Mouse (Mus musculus): Measurements from ENCODE around the gene Sptbn2. TPM values are rescaled to one million over a fixed set of nuclear protein-coding genes. Genes with fewer than 3 reads are reported as not detected.

Sptbn2 gene
- polyA plus RNA-seq, 1 experiment from 2014 or later = 1.3 TPM

DNA sequence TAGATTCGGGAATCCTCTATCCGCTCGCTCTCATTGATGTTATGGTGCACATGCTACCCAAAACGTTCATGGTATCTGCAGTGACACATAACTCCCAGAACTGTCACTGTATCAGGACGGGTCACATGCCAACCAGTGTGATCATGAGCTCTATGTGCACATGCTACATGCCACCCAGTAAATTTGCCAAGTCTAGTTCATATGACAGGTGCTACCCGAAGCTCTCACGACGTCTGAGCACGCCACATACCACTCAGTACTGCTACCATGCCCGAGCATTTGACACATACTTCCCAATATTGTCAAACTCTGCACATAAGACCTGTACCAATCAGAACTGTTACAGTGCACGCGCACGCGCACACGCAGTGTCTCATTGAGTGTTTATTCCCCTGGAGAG lies 9.1 kb downstream of the Sptbn2 start:
- ATAC-seq (ENCODE audit: insufficient read depth) (no peak), DNase-seq (no peak)
- Histone ChIP-seq H3K4me3 (ENCODE audit: low read depth, low read length) (no peak overlapping the region), H3K27ac (ENCODE audit: low read depth) (no peak overlapping the region), H3K9ac (no peak overlapping the region), H3K4me2 (peak overlapping the region; percentile 44), H3K36me3 (ENCODE audit: insufficient read depth) (no peaks in the 10 kb centered on the region), H3K4me1 (ENCODE audit: insufficient read depth) (no peaks in the 10 kb centered on the region; the same call in 1 of the 2 replicates), H3K9me3 (ENCODE audit: low read depth, low read length) (no peaks in the 10 kb centered on the region), H3K27me3 (ENCODE audit: insufficient read depth, low read length) (no peaks in the 10 kb centered on the region)
- 74% methylated on average over 15 of the region's 15 CpGs for WGBS
- TF ChIP-seq CTCF (IDR thresholded peaks at IDR 0.05; ENCODE audit: low read depth) = no peak

DNA sequence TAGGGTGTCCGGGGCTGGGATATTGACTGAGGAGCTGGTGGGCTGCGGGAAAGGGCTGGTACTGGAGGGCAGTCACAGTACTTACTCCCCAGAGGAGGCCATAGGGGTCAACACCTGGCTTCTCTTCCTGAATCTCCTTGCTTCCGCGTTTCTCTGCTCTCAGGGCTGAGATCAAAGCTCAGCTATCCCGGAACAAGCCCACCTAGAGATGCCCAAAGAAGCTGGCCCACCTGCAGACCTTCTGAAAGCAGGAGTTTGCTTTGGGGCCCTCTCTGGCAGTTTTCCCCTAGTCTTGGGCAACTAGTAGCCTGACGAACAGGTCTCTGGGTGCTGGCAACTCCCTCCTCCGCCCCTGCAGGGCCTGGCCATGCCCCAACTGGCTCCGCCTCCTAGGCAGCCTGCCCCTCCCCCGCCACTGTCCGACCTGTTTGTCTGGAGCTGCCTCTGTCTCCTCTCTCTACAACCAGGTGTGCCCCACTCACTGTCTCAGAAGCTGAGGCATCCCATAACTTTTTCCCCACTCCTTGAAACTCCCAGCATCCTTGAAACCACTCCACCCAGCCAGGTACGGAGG lies 9.8 kb downstream of the Sptbn2 start:
- no peaks in the 10 kb centered on the region for H3K27me3 ChIP-seq (ENCODE audit: insufficient read depth, low read length)
- TF ChIP-seq CTCF (IDR thresholded peaks at IDR 0.05; ENCODE audit: low read depth) = no peak
- DNase-seq (peak; percentile 37), ATAC-seq (ENCODE audit: insufficient read depth) (peak; percentile 45)
- peak overlapping the region; percentile 16 for H3K4me3 ChIP-seq (ENCODE audit: low read depth, low read length)
- H3K36me3 ChIP-seq (ENCODE audit: insufficient read depth) = no peaks in the 10 kb centered on the region
- no peaks in the 10 kb centered on the region for H3K9me3 ChIP-seq (ENCODE audit: low read depth, low read length)
- H3K4me1 ChIP-seq (ENCODE audit: insufficient read depth) = no peaks in the 10 kb centered on the region; the same call in 1 of the 2 replicates
- H3K9ac ChIP-seq = no peak overlapping the region
- 26% methylated on average over 11 of the region's 11 CpGs for WGBS
- H3K4me2 ChIP-seq = peak overlapping the region; percentile 44
- no peak overlapping the region for H3K27ac ChIP-seq (ENCODE audit: low read depth)

DNA sequence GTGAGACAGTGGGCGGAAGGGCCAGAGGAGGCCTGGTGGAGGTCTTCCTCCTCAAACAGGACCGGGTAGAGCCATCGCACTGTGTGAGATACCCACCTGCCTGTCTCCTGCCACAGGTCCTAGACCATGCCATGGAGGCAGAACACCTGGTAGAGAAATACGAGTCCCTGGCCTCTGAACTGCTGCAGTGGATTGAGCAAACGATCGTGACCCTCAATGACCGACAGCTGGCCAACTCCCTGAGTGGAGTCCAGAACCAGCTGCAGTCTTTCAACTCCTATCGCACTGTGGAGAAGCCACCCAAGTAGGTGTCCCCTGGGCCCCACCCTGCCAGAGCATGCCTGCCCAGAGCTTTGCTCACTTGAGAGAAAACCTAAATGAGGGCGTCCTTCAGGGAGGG lies 18.2 kb downstream of the Sptbn2 start:
- Histone ChIP-seq H3K9me3 (ENCODE audit: low read depth, low read length) (no peaks in the 10 kb centered on the region), H3K27ac (ENCODE audit: low read depth) (no peak overlapping the region), H3K4me3 (ENCODE audit: low read depth, low read length) (no peak overlapping the region), H3K4me2 (no peak overlapping the region), H3K36me3 (ENCODE audit: insufficient read depth) (no peaks in the 10 kb centered on the region), H3K9ac (no peak overlapping the region), H3K4me1 (ENCODE audit: insufficient read depth) (no peaks in the 10 kb centered on the region), H3K27me3 (ENCODE audit: insufficient read depth, low read length) (no peaks in the 10 kb centered on the region)
- 57% methylated on average over 9 of the region's 9 CpGs for WGBS
- no peak for TF ChIP-seq CTCF (IDR thresholded peaks at IDR 0.05; ENCODE audit: low read depth)
- DNase-seq (no peak), ATAC-seq (ENCODE audit: insufficient read depth) (no peak)

- H3K9me3 ChIP-seq (ENCODE audit: low read depth, low read length) = no peaks in the 10 kb centered on the region
- DNase-seq (no peak), ATAC-seq (ENCODE audit: insufficient read depth) (no peak)
- no peaks in the 10 kb centered on the region for H3K36me3 ChIP-seq (ENCODE audit: insufficient read depth)
- no peak overlapping the region for H3K9ac ChIP-seq
- no peaks in the 10 kb centered on the region for H3K27me3 ChIP-seq (ENCODE audit: insufficient read depth, low read length)
- H3K27ac ChIP-seq (ENCODE audit: low read depth) = no peak overlapping the region
- no peak overlapping the region for H3K4me3 ChIP-seq (ENCODE audit: low read depth, low read length)
- no peak overlapping the region for H3K4me2 ChIP-seq
- TF ChIP-seq CTCF (IDR thresholded peaks at IDR 0.05; ENCODE audit: low read depth) = no peak
- WGBS = 78% methylated on average over 3 of the region's 3 CpGs
- H3K4me1 ChIP-seq (ENCODE audit: insufficient read depth) = no peaks in the 10 kb centered on the region
Measured at GRCm38 (mm10) chr19:4733052-4733451, 22.1 kb downstream of the Sptbn2 start.

- no peak overlapping the region for H3K4me2 ChIP-seq
- no peak for TF ChIP-seq CTCF (IDR thresholded peaks at IDR 0.05; ENCODE audit: low read depth)
- no peaks in the 10 kb centered on the region for H3K36me3 ChIP-seq (ENCODE audit: insufficient read depth)
- H3K9me3 ChIP-seq (ENCODE audit: low read depth, low read length) = no peaks in the 10 kb centered on the region
- DNase-seq (no peak), ATAC-seq (ENCODE audit: insufficient read depth) (no peak)
- no peaks in the 10 kb centered on the region for H3K27me3 ChIP-seq (ENCODE audit: insufficient read depth, low read length)
- H3K9ac ChIP-seq = no peak overlapping the region
- no peak overlapping the region for H3K4me3 ChIP-seq (ENCODE audit: low read depth, low read length)
- H3K27ac ChIP-seq (ENCODE audit: low read depth) = no peak overlapping the region
- WGBS = 82% methylated on average over 13 of the region's 13 CpGs
- no peaks in the 10 kb centered on the region for H3K4me1 ChIP-seq (ENCODE audit: insufficient read depth)
Measured at GRCm38 (mm10) chr19:4737866-4738265, 26.9 kb downstream of the Sptbn2 start.

DNA sequence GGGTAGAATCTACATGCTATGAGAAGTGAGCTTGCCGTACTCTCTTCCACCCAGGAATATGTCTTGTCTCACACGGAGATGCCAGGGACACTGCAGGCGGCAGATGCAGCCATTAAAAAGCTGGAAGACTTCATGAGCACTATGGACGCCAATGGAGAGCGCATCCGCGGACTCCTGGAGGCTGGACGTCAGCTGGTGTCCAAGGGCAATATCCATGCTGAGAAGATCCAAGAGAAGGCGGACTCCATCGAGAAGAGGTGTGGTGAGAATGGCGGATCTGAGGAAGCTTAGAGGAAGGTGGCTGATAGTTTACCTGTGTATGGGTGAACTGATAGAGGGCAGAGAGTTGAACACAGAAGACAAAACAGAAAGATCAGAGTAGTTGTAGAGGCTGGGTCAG lies 28.1 kb downstream of the Sptbn2 start:
- Histone ChIP-seq H3K27ac (ENCODE audit: low read depth) (no peak overlapping the region), H3K9ac (no peak overlapping the region), H3K4me2 (no peak overlapping the region), H3K27me3 (ENCODE audit: insufficient read depth, low read length) (no peaks in the 10 kb centered on the region), H3K4me3 (ENCODE audit: low read depth, low read length) (no peak overlapping the region), H3K36me3 (ENCODE audit: insufficient read depth) (no peaks in the 10 kb centered on the region), H3K9me3 (ENCODE audit: low read depth, low read length) (no peaks in the 10 kb centered on the region), H3K4me1 (ENCODE audit: insufficient read depth) (no peaks in the 10 kb centered on the region)
- no peak for DNase-seq
- no peak for ATAC-seq (ENCODE audit: insufficient read depth)
- 90% methylated on average over 11 of the region's 11 CpGs for WGBS
- no peak for TF ChIP-seq CTCF (IDR thresholded peaks at IDR 0.05; ENCODE audit: low read depth)

- Histone ChIP-seq H3K4me3 (ENCODE audit: low read depth, low read length) (no peak overlapping the region), H3K36me3 (ENCODE audit: insufficient read depth) (no peaks in the 10 kb centered on the region), H3K27me3 (ENCODE audit: insufficient read depth, low read length) (no peaks in the 10 kb centered on the region), H3K4me2 (no peak overlapping the region), H3K9ac (no peak overlapping the region), H3K27ac (ENCODE audit: low read depth) (no peak overlapping the region), H3K4me1 (ENCODE audit: insufficient read depth) (no peaks in the 10 kb centered on the region), H3K9me3 (ENCODE audit: low read depth, low read length) (no peaks in the 10 kb centered on the region)
- ATAC-seq (ENCODE audit: insufficient read depth) = no peak
- TF ChIP-seq CTCF (IDR thresholded peaks at IDR 0.05; ENCODE audit: low read depth) = no peak
- DNase-seq = no peak
- WGBS = 81% methylated on average over 5 of the region's 5 CpGs
Measured at GRCm38 (mm10) chr19:4739762-4740161, 28.8 kb downstream of the Sptbn2 start.

DNA sequence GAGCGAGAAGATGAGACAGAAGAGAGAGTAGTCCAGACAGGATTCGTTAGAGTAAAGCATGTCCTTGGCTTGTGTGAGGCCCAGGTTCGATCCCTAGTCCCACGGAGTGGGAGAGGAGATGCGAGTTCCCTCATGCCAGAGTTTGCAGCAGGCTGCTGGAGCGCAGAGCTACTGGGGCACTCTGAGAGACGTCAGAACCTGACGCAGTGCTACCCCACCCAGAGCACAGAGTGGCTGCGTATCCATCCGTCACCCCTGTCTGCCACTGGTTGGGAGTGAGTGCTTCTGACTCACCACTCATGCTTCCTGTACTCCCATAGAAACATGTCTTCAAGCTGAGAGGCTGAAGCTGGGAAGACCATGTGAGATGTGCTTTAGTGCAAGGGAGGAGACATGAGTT lies 30.5 kb downstream of the Sptbn2 start:
- Histone ChIP-seq H3K36me3 (ENCODE audit: insufficient read depth) (no peaks in the 10 kb centered on the region), H3K9ac (no peak overlapping the region), H3K4me2 (no peak overlapping the region), H3K27me3 (ENCODE audit: insufficient read depth, low read length) (no peaks in the 10 kb centered on the region), H3K4me1 (ENCODE audit: insufficient read depth) (no peaks in the 10 kb centered on the region), H3K9me3 (ENCODE audit: low read depth, low read length) (no peaks in the 10 kb centered on the region), H3K27ac (ENCODE audit: low read depth) (no peak overlapping the region), H3K4me3 (ENCODE audit: low read depth, low read length) (no peak overlapping the region)
- TF ChIP-seq CTCF (IDR thresholded peaks at IDR 0.05; ENCODE audit: low read depth) = no peak
- DNase-seq (no peak), ATAC-seq (ENCODE audit: insufficient read depth) (no peak)
- 73% methylated on average over 10 of the region's 10 CpGs for WGBS

All from lung, embryonic 14.5 days (tissue).